Mouse (Mus musculus): ENCODE results near the gene Dap3. TPM values are rescaled to one million over a fixed set of nuclear protein-coding genes. Genes with fewer than 3 reads are reported as not detected.

Dap3 gene
- polyA plus RNA-seq, 1 experiment from 2014 or later, result 123 TPM

GRCm38 (mm10) chr3:88949786-88950575 lies 1.0 kb downstream of the Dap3 start:
- ATAC-seq, result peak; percentile 93
- under 1% methylated on average over 54 of the region's 92 CpGs for WGBS

GRCm38 (mm10) chr3:88944109-88944508 lies 6.9 kb downstream of the Dap3 start:
- no peak for ATAC-seq
- no peak overlapping the region for H3K27ac ChIP-seq (ENCODE audit: low read length)
- WGBS, result 96% methylated on average over 4 of the region's 4 CpGs

More at GRCm38 (mm10) chr3:88949786-88950575, 1.0 kb downstream of the Dap3 start:
- no peaks in the 10 kb centered on the region for H3K9me3 ChIP-seq (replicated peaks; ENCODE audit: control insufficient read depth, low read length, poor library complexity, severe bottlenecking)
- H3K27ac ChIP-seq (ENCODE audit: low read length), result peak overlapping the region; percentile 97
- peak overlapping the region; percentile 56 for H3K4me2 ChIP-seq (ENCODE audit: low read length)
- no peaks in the 10 kb centered on the region for H3K27me3 ChIP-seq (ENCODE audit: control insufficient read depth, insufficient read depth, low read depth, low read length)
- H3K36me3 ChIP-seq (ENCODE audit: control insufficient read depth, insufficient read depth, low read length), result no peaks in the 10 kb centered on the region
- peaks cover 39% of the 10 kb centered on the region for H3K4me1 ChIP-seq (ENCODE audit: control insufficient read depth, insufficient read depth, low read length)
- H3K9ac ChIP-seq (ENCODE audit: low read depth, low read length), result peak overlapping the region; percentile 85
- H3K4me3 ChIP-seq (ENCODE audit: low read depth, low read length), result peak overlapping the region; percentile 89

GRCm38 (mm10) chr3:88942316-88942880 lies 8.6 kb downstream of the Dap3 start:
- H3K4me1 ChIP-seq (ENCODE audit: control insufficient read depth, insufficient read depth, low read length), result no peaks in the 10 kb centered on the region
- H3K27me3 ChIP-seq (ENCODE audit: control insufficient read depth, insufficient read depth, low read depth, low read length), result no peaks in the 10 kb centered on the region
- no peak overlapping the region for H3K4me2 ChIP-seq (ENCODE audit: low read length)
- H3K9ac ChIP-seq (ENCODE audit: low read depth, low read length), result no peak overlapping the region
- WGBS, result 94% methylated on average over 10 of the region's 10 CpGs
- ATAC-seq, result no peak
- H3K9me3 ChIP-seq (replicated peaks; ENCODE audit: control insufficient read depth, low read length, poor library complexity, severe bottlenecking), result no peaks in the 10 kb centered on the region
- peaks cover 18% of the 10 kb centered on the region for H3K36me3 ChIP-seq (ENCODE audit: control insufficient read depth, insufficient read depth, low read length)
- no peak overlapping the region for H3K4me3 ChIP-seq (ENCODE audit: low read depth, low read length)
- no peak overlapping the region for H3K27ac ChIP-seq (ENCODE audit: low read length)

More at GRCm38 (mm10) chr3:88944109-88944508, 6.9 kb downstream of the Dap3 start:
- no peak overlapping the region for H3K4me2 ChIP-seq (ENCODE audit: low read length)
- H3K4me3 ChIP-seq (ENCODE audit: low read depth, low read length), result no peak overlapping the region
- H3K9me3 ChIP-seq (replicated peaks; ENCODE audit: control insufficient read depth, low read length, poor library complexity, severe bottlenecking), result no peaks in the 10 kb centered on the region
- peaks cover 16% of the 10 kb centered on the region for H3K4me1 ChIP-seq (ENCODE audit: control insufficient read depth, insufficient read depth, low read length)
- H3K9ac ChIP-seq (ENCODE audit: low read depth, low read length), result no peak overlapping the region
- no peaks in the 10 kb centered on the region for H3K27me3 ChIP-seq (ENCODE audit: control insufficient read depth, insufficient read depth, low read depth, low read length)
- peaks cover 11% of the 10 kb centered on the region for H3K36me3 ChIP-seq (ENCODE audit: control insufficient read depth, insufficient read depth, low read length)

GRCm38 (mm10) chr3:88939749-88940148 lies 11.2 kb downstream of the Dap3 start:
- H3K9ac ChIP-seq (ENCODE audit: low read depth, low read length), result no peak overlapping the region
- H3K27ac ChIP-seq (ENCODE audit: low read length), result no peak overlapping the region
- H3K36me3 ChIP-seq (ENCODE audit: control insufficient read depth, insufficient read depth, low read length), result peaks cover 18% of the 10 kb centered on the region
- 76% methylated on average over 3 of the region's 3 CpGs for WGBS
- no peaks in the 10 kb centered on the region for H3K4me1 ChIP-seq (ENCODE audit: control insufficient read depth, insufficient read depth, low read length)
- H3K4me3 ChIP-seq (ENCODE audit: low read depth, low read length), result no peak overlapping the region
- no peaks in the 10 kb centered on the region for H3K27me3 ChIP-seq (ENCODE audit: control insufficient read depth, insufficient read depth, low read depth, low read length)
- H3K4me2 ChIP-seq (ENCODE audit: low read length), result no peak overlapping the region
- ATAC-seq, result no peak
- no peaks in the 10 kb centered on the region for H3K9me3 ChIP-seq (replicated peaks; ENCODE audit: control insufficient read depth, low read length, poor library complexity, severe bottlenecking)

- Histone ChIP-seq H3K9ac (ENCODE audit: low read depth, low read length) (no peak overlapping the region), H3K36me3 (ENCODE audit: control insufficient read depth, insufficient read depth, low read length) (peaks cover 18% of the 10 kb centered on the region), H3K4me3 (ENCODE audit: low read depth, low read length) (no peak overlapping the region), H3K4me2 (ENCODE audit: low read length) (no peak overlapping the region), H3K4me1 (ENCODE audit: control insufficient read depth, insufficient read depth, low read length) (no peaks in the 10 kb centered on the region), H3K27me3 (ENCODE audit: control insufficient read depth, insufficient read depth, low read depth, low read length) (no peaks in the 10 kb centered on the region), H3K9me3 (replicated peaks; ENCODE audit: control insufficient read depth, low read length, poor library complexity, severe bottlenecking) (no peaks in the 10 kb centered on the region), H3K27ac (ENCODE audit: low read length) (no peak overlapping the region)
- ATAC-seq, result no peak
- 94% methylated on average over 10 of the region's 10 CpGs for WGBS
These were observed 11.9 kb downstream of the Dap3 start for GRCm38 (mm10) chr3:88939071-88939470.

- peaks cover 32% of the 10 kb centered on the region for H3K36me3 ChIP-seq (ENCODE audit: control insufficient read depth, insufficient read depth, low read length)
- no peak for ATAC-seq
- no peaks in the 10 kb centered on the region for H3K4me1 ChIP-seq (ENCODE audit: control insufficient read depth, insufficient read depth, low read length)
- no peaks in the 10 kb centered on the region for H3K27me3 ChIP-seq (ENCODE audit: control insufficient read depth, insufficient read depth, low read depth, low read length)
- H3K4me3 ChIP-seq (ENCODE audit: low read depth, low read length), result no peak overlapping the region
- H3K9me3 ChIP-seq (replicated peaks; ENCODE audit: control insufficient read depth, low read length, poor library complexity, severe bottlenecking), result no peaks in the 10 kb centered on the region
- 88% methylated on average over 3 of the region's 3 CpGs for WGBS
- H3K27ac ChIP-seq (ENCODE audit: low read length), result no peak overlapping the region
- no peak overlapping the region for H3K9ac ChIP-seq (ENCODE audit: low read depth, low read length)
- H3K4me2 ChIP-seq (ENCODE audit: low read length), result no peak overlapping the region
These were observed 21.5 kb downstream of the Dap3 start for GRCm38 (mm10) chr3:88929501-88929900.

GRCm38 (mm10) chr3:88925651-88926050 lies 25.3 kb downstream of the Dap3 start:
- Histone ChIP-seq H3K27me3 (ENCODE audit: control insufficient read depth, insufficient read depth, low read depth, low read length) (no peaks in the 10 kb centered on the region), H3K4me2 (ENCODE audit: low read length) (no peak overlapping the region), H3K4me1 (ENCODE audit: control insufficient read depth, insufficient read depth, low read length) (no peaks in the 10 kb centered on the region), H3K4me3 (ENCODE audit: low read depth, low read length) (no peak overlapping the region), H3K36me3 (ENCODE audit: control insufficient read depth, insufficient read depth, low read length) (peaks cover 47% of the 10 kb centered on the region), H3K27ac (ENCODE audit: low read length) (no peak overlapping the region), H3K9me3 (replicated peaks; ENCODE audit: control insufficient read depth, low read length, poor library complexity, severe bottlenecking) (no peaks in the 10 kb centered on the region; the same call in 1 of the 2 replicates), H3K9ac (ENCODE audit: low read depth, low read length) (no peak overlapping the region)
- WGBS, result 98% methylated on average over 2 of the region's 2 CpGs
- no peak for ATAC-seq

- ATAC-seq, result no peak
- Histone ChIP-seq H3K27ac (ENCODE audit: low read length) (no peak overlapping the region), H3K36me3 (ENCODE audit: control insufficient read depth, insufficient read depth, low read length) (peaks cover 40% of the 10 kb centered on the region), H3K9me3 (replicated peaks; ENCODE audit: control insufficient read depth, low read length, poor library complexity, severe bottlenecking) (no peaks in the 10 kb centered on the region; the same call in 1 of the 2 replicates), H3K4me3 (ENCODE audit: low read depth, low read length) (no peak overlapping the region), H3K4me1 (ENCODE audit: control insufficient read depth, insufficient read depth, low read length) (no peaks in the 10 kb centered on the region), H3K9ac (ENCODE audit: low read depth, low read length) (no peak overlapping the region), H3K4me2 (ENCODE audit: low read length) (no peak overlapping the region), H3K27me3 (ENCODE audit: control insufficient read depth, insufficient read depth, low read depth, low read length) (no peaks in the 10 kb centered on the region)
- WGBS, result 95% methylated on average over 8 of the region's 8 CpGs
These were observed 26.9 kb downstream of the Dap3 start for GRCm38 (mm10) chr3:88923989-88924591.

- Histone ChIP-seq H3K27me3 (ENCODE audit: control insufficient read depth, insufficient read depth, low read depth, low read length) (no peaks in the 10 kb centered on the region), H3K9me3 (replicated peaks; ENCODE audit: control insufficient read depth, low read length, poor library complexity, severe bottlenecking) (no peaks in the 10 kb centered on the region; the same call in 1 of the 2 replicates), H3K4me2 (ENCODE audit: low read length) (no peak overlapping the region), H3K36me3 (ENCODE audit: control insufficient read depth, insufficient read depth, low read length) (peaks cover 25% of the 10 kb centered on the region), H3K27ac (ENCODE audit: low read length) (no peak overlapping the region), H3K4me1 (ENCODE audit: control insufficient read depth, insufficient read depth, low read length) (no peaks in the 10 kb centered on the region), H3K9ac (ENCODE audit: low read depth, low read length) (no peak overlapping the region), H3K4me3 (ENCODE audit: low read depth, low read length) (no peak overlapping the region)
- WGBS, result 96% methylated on average over 9 of the region's 9 CpGs
- ATAC-seq, result no peak
These were observed 29.6 kb downstream of the Dap3 start for GRCm38 (mm10) chr3:88921411-88921810.
